Mouse (Mus musculus): Measurements from ENCODE around the gene Gpr87.

- TF ChIP-seq EP300 (IDR thresholded peaks at IDR 0.05) (no peak), CTCF (IDR thresholded peaks at IDR 0.05) (no peak)
These were observed 53.2 kb downstream of the Gpr87 start for GRCm38 (mm10) chr3:59141507-59142305.

All from lung, postnatal 0 days (tissue).